Mouse (Mus musculus): ENCODE data around the gene Batf3. TPM values are rescaled to one million over a fixed set of nuclear protein-coding genes. Genes with fewer than 3 reads are reported as not detected.
A peak's percentile ranks its signal among the peaks of the same experiment; 100 is the strongest.

Batf3 gene
- polyA plus RNA-seq, 1 experiment from 2014 or later: 3.0 TPM

GRCm38 (mm10) chr1:191063700-191064099 is 33.9 kb upstream of the Batf3 start:
- H3K4me1 ChIP-seq (ENCODE audit: control insufficient read depth in 2 of 2, insufficient read depth in 2 of 2, low read length in 2 of 2): peaks cover 2 to 5% of the 10 kb centered on the region in 2 experiments; a peak in 3 of 4 replicates
- H3K9me3 ChIP-seq (ENCODE audit: control insufficient read depth, low read length): no peaks in the 10 kb centered on the region
- WGBS: 55% methylated on average over 9 of the region's 9 CpGs
- H3K36me3 ChIP-seq (ENCODE audit: control insufficient read depth, insufficient read depth, low read length): peaks cover 37% of the 10 kb centered on the region
- H3K27me3 ChIP-seq (ENCODE audit: control insufficient read depth, insufficient read depth, low read length): no peaks in the 10 kb centered on the region
- H3K4me3 ChIP-seq (ENCODE audit: control insufficient read depth in 1 of 2, insufficient read depth in 1 of 2, low read depth in 1 of 2, low read length in 2 of 2): peak overlapping the region; percentile 66 to 72
- ATAC-seq (ENCODE audit: insufficient number of reproducible peaks, insufficient read depth, low FRiP score, low read depth): no peak
- H3K4me2 ChIP-seq (ENCODE audit: low read length): peak overlapping the region; percentile 88
- peak overlapping the region; percentile 90 for H3K9ac ChIP-seq (ENCODE audit: low read length)
- no peak overlapping the region for H3K27ac ChIP-seq (replicated peaks in 1 of 2; ENCODE audit: control insufficient read depth in 1 of 2, insufficient read depth in 1 of 2, low read depth in 2 of 2, low read length in 2 of 2)

- H3K27me3 ChIP-seq (ENCODE audit: control insufficient read depth, insufficient read depth, low read length): no peaks in the 10 kb centered on the region
- H3K9me3 ChIP-seq (ENCODE audit: control insufficient read depth, low read length): no peaks in the 10 kb centered on the region
- no peak for ATAC-seq (ENCODE audit: insufficient number of reproducible peaks, insufficient read depth, low FRiP score, low read depth)
- no peak overlapping the region for H3K27ac ChIP-seq (replicated peaks in 1 of 2; ENCODE audit: control insufficient read depth in 1 of 2, insufficient read depth in 1 of 2, low read depth in 2 of 2, low read length in 2 of 2)
- no peak overlapping the region for H3K4me2 ChIP-seq (ENCODE audit: low read length)
- peaks cover 2 to 5% of the 10 kb centered on the region in 2 experiments; a peak in 3 of 4 replicates for H3K4me1 ChIP-seq (ENCODE audit: control insufficient read depth in 2 of 2, insufficient read depth in 2 of 2, low read length in 2 of 2)
- H3K4me3 ChIP-seq (ENCODE audit: control insufficient read depth in 1 of 2, insufficient read depth in 1 of 2, low read depth in 1 of 2, low read length in 2 of 2): no peak overlapping the region
- peaks cover 45% of the 10 kb centered on the region for H3K36me3 ChIP-seq (ENCODE audit: control insufficient read depth, insufficient read depth, low read length)
- H3K9ac ChIP-seq (ENCODE audit: low read length): no peak overlapping the region
- 84% methylated on average over 2 of the region's 2 CpGs for WGBS
Observed at GRCm38 (mm10) chr1:191064535-191064934, 33.1 kb upstream of the Batf3 start.

GRCm38 (mm10) chr1:191065188-191065587 is 32.5 kb upstream of the Batf3 start:
- 79% methylated on average over 4 of the region's 4 CpGs for WGBS
- Histone ChIP-seq H3K4me2 (ENCODE audit: low read length) (no peak overlapping the region), H3K4me1 (ENCODE audit: control insufficient read depth in 2 of 2, insufficient read depth in 2 of 2, low read length in 2 of 2) (peaks cover 2 to 5% of the 10 kb centered on the region in 2 experiments; a peak in 3 of 4 replicates), H3K9ac (ENCODE audit: low read length) (no peak overlapping the region), H3K36me3 (ENCODE audit: control insufficient read depth, insufficient read depth, low read length) (peaks cover 52% of the 10 kb centered on the region), H3K9me3 (ENCODE audit: control insufficient read depth, low read length) (no peaks in the 10 kb centered on the region), H3K27ac (replicated peaks in 1 of 2; ENCODE audit: control insufficient read depth in 1 of 2, insufficient read depth in 1 of 2, low read depth in 2 of 2, low read length in 2 of 2) (no peak overlapping the region), H3K27me3 (ENCODE audit: control insufficient read depth, insufficient read depth, low read length) (no peaks in the 10 kb centered on the region), H3K4me3 (ENCODE audit: control insufficient read depth in 1 of 2, insufficient read depth in 1 of 2, low read depth in 1 of 2, low read length in 2 of 2) (no peak overlapping the region)
- ATAC-seq (ENCODE audit: insufficient number of reproducible peaks, insufficient read depth, low FRiP score, low read depth): no peak

- H3K4me1 ChIP-seq (ENCODE audit: control insufficient read depth in 2 of 2, insufficient read depth in 2 of 2, low read length in 2 of 2): peaks cover 2% of the 10 kb centered on the region in 2 experiments; a peak in 2 of 4 replicates
- WGBS: 55% methylated on average over 5 of the region's 5 CpGs
- H3K4me2 ChIP-seq (ENCODE audit: low read length): no peak overlapping the region
- no peak for ATAC-seq (ENCODE audit: insufficient number of reproducible peaks, insufficient read depth, low FRiP score, low read depth)
- H3K4me3 ChIP-seq (ENCODE audit: control insufficient read depth in 1 of 2, insufficient read depth in 1 of 2, low read depth in 1 of 2, low read length in 2 of 2): no peak overlapping the region
- H3K9me3 ChIP-seq (ENCODE audit: control insufficient read depth, low read length): no peaks in the 10 kb centered on the region
- H3K9ac ChIP-seq (ENCODE audit: low read length): no peak overlapping the region
- no peak overlapping the region; a peak in 1 of 4 replicates for H3K27ac ChIP-seq (replicated peaks in 1 of 2; ENCODE audit: control insufficient read depth in 1 of 2, insufficient read depth in 1 of 2, low read depth in 2 of 2, low read length in 2 of 2)
- peaks cover 83% of the 10 kb centered on the region for H3K36me3 ChIP-seq (ENCODE audit: control insufficient read depth, insufficient read depth, low read length)
- H3K27me3 ChIP-seq (ENCODE audit: control insufficient read depth, insufficient read depth, low read length): no peaks in the 10 kb centered on the region
Observed at GRCm38 (mm10) chr1:191068377-191068776, 29.3 kb upstream of the Batf3 start.

GRCm38 (mm10) chr1:191070259-191070658 is 27.4 kb upstream of the Batf3 start:
- H3K9ac ChIP-seq (ENCODE audit: low read length): no peak overlapping the region
- no peaks in the 10 kb centered on the region for H3K9me3 ChIP-seq (ENCODE audit: control insufficient read depth, low read length)
- peaks cover 0 to 3% of the 10 kb centered on the region in 2 experiments; a peak in 1 of 4 replicates for H3K4me1 ChIP-seq (ENCODE audit: control insufficient read depth in 2 of 2, insufficient read depth in 2 of 2, low read length in 2 of 2)
- WGBS: 85% methylated on average over 4 of the region's 4 CpGs
- H3K4me2 ChIP-seq (ENCODE audit: low read length): no peak overlapping the region
- no peak overlapping the region for H3K27ac ChIP-seq (replicated peaks in 1 of 2; ENCODE audit: control insufficient read depth in 1 of 2, insufficient read depth in 1 of 2, low read depth in 2 of 2, low read length in 2 of 2)
- ATAC-seq (ENCODE audit: insufficient number of reproducible peaks, insufficient read depth, low FRiP score, low read depth): no peak
- H3K36me3 ChIP-seq (ENCODE audit: control insufficient read depth, insufficient read depth, low read length): peaks cover 95% of the 10 kb centered on the region
- H3K27me3 ChIP-seq (ENCODE audit: control insufficient read depth, insufficient read depth, low read length): no peaks in the 10 kb centered on the region
- no peak overlapping the region for H3K4me3 ChIP-seq (ENCODE audit: control insufficient read depth in 1 of 2, insufficient read depth in 1 of 2, low read depth in 1 of 2, low read length in 2 of 2)

GRCm38 (mm10) chr1:191071613-191072012 is 26.0 kb upstream of the Batf3 start:
- peaks cover 93% of the 10 kb centered on the region for H3K36me3 ChIP-seq (ENCODE audit: control insufficient read depth, insufficient read depth, low read length)
- peaks cover 0 to 3% of the 10 kb centered on the region in 2 experiments; a peak in 1 of 4 replicates for H3K4me1 ChIP-seq (ENCODE audit: control insufficient read depth in 2 of 2, insufficient read depth in 2 of 2, low read length in 2 of 2)

GRCm38 (mm10) chr1:191072329-191072913 is 25.2 kb upstream of the Batf3 start:
- H3K4me2 ChIP-seq (ENCODE audit: low read length): no peak overlapping the region
- ATAC-seq (ENCODE audit: insufficient number of reproducible peaks, insufficient read depth, low FRiP score, low read depth): no peak
- 92% methylated on average over 16 of the region's 16 CpGs for WGBS
- no peak overlapping the region for H3K9ac ChIP-seq (ENCODE audit: low read length)
- H3K36me3 ChIP-seq (ENCODE audit: control insufficient read depth, insufficient read depth, low read length): peaks cover 96% of the 10 kb centered on the region
- 0 out of 4 replicates have a peak overlapping the region, but pooled peaks have one; percentile 7 to 21 for H3K27ac ChIP-seq (replicated peaks in 1 of 2; ENCODE audit: control insufficient read depth in 1 of 2, insufficient read depth in 1 of 2, low read depth in 2 of 2, low read length in 2 of 2)
- H3K9me3 ChIP-seq (ENCODE audit: control insufficient read depth, low read length): no peaks in the 10 kb centered on the region
- peaks cover 0 to 3% of the 10 kb centered on the region in 2 experiments; a peak in 1 of 4 replicates for H3K4me1 ChIP-seq (ENCODE audit: control insufficient read depth in 2 of 2, insufficient read depth in 2 of 2, low read length in 2 of 2)
- no peaks in the 10 kb centered on the region for H3K27me3 ChIP-seq (ENCODE audit: control insufficient read depth, insufficient read depth, low read length)
- H3K4me3 ChIP-seq (ENCODE audit: control insufficient read depth in 1 of 2, insufficient read depth in 1 of 2, low read depth in 1 of 2, low read length in 2 of 2): no peak overlapping the region

More at GRCm38 (mm10) chr1:191071613-191072012, 26.0 kb upstream of the Batf3 start:
- Histone ChIP-seq H3K27me3 (ENCODE audit: control insufficient read depth, insufficient read depth, low read length) (no peaks in the 10 kb centered on the region), H3K9ac (ENCODE audit: low read length) (no peak overlapping the region), H3K9me3 (ENCODE audit: control insufficient read depth, low read length) (no peaks in the 10 kb centered on the region), H3K4me2 (ENCODE audit: low read length) (no peak overlapping the region), H3K4me3 (ENCODE audit: control insufficient read depth in 1 of 2, insufficient read depth in 1 of 2, low read depth in 1 of 2, low read length in 2 of 2) (no peak overlapping the region), H3K27ac (replicated peaks in 1 of 2; ENCODE audit: control insufficient read depth in 1 of 2, insufficient read depth in 1 of 2, low read depth in 2 of 2, low read length in 2 of 2) (no peak overlapping the region)
- no peak for ATAC-seq (ENCODE audit: insufficient number of reproducible peaks, insufficient read depth, low FRiP score, low read depth)
- WGBS: 88% methylated on average over 6 of the region's 6 CpGs
